Mouse (Mus musculus) kidney, adult 10 weeks (tissue): ENCODE data around the gene Gm21677. TPM values are rescaled to one million over a fixed set of nuclear protein-coding genes. Genes with fewer than 3 reads are reported as not detected.

Source experiments
- polyA plus RNA-seq: library from polyadenylated mRNA; stranded (reverse); fragments of 350-450 nt; fragmentation: Illumina TruSeq; extraction: RNeasy Lipid Tissue Mini Kit (QIAGEN cat#74804); gene quantifications from one replicate; pipeline ENCODE4 v1.2.3, GENCODE M21; 2014; ENCODE audit warnings: low read depth, low replicate concordance

Gene Gm21677
- polyA plus RNA-seq, result not detected

DNA sequence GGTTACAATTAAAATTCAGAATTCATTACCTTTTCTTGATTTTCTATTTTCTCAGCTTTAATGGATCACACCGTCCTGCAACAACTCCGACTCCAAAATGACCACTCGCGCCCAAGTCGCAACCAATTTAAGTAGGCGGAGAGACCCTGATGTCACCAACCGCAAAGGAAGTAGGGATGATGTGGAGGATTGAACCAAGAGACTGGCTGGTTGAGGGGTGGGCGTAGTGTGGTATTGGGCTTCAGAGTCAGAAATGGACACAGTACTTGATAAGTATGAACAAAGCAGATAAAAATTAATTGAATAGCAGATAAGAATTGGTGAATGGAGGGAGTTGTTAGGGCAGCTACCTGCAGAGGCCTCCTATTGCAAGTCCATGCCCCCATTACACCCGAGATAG, at the start of gene Gm21677:
Gene Gm21677, minus strand, starts transcription at position 101 of the 400 bp plus-strand sequence.

GRCm38 (mm10) chrY:3345229-3345628, 39.0 kb upstream of the Gm21677 start, which contains the start of gene Gm21693:
Gm21693 (minus strand) TSS chrY:3345329.

Other genes starting within 250 kb of the Gm21677 start
- not detected for gene Gm21693, start 38.9 kb upstream of the Gm21677 start, polyA plus RNA-seq
- gene Gm21704, start 103.7 kb upstream of the Gm21677 start, polyA plus RNA-seq, result not detected
- gene Gm21708, start 103.7 kb upstream of the Gm21677 start, polyA plus RNA-seq, result not detected